Mouse (Mus musculus): ENCODE results near the gene Zdhhc24. TPM values are rescaled to one million over a fixed set of nuclear protein-coding genes. Genes with fewer than 3 reads are reported as not detected.
A peak's percentile ranks its signal among the peaks of the same experiment; 100 is the strongest.

The Zdhhc24 gene
- 10.5 and 10.6 TPM in 2 replicates for polyA plus RNA-seq (2015; fragmentation: Nextera tagmentation; extraction: Ambion mirVana)

DNA sequence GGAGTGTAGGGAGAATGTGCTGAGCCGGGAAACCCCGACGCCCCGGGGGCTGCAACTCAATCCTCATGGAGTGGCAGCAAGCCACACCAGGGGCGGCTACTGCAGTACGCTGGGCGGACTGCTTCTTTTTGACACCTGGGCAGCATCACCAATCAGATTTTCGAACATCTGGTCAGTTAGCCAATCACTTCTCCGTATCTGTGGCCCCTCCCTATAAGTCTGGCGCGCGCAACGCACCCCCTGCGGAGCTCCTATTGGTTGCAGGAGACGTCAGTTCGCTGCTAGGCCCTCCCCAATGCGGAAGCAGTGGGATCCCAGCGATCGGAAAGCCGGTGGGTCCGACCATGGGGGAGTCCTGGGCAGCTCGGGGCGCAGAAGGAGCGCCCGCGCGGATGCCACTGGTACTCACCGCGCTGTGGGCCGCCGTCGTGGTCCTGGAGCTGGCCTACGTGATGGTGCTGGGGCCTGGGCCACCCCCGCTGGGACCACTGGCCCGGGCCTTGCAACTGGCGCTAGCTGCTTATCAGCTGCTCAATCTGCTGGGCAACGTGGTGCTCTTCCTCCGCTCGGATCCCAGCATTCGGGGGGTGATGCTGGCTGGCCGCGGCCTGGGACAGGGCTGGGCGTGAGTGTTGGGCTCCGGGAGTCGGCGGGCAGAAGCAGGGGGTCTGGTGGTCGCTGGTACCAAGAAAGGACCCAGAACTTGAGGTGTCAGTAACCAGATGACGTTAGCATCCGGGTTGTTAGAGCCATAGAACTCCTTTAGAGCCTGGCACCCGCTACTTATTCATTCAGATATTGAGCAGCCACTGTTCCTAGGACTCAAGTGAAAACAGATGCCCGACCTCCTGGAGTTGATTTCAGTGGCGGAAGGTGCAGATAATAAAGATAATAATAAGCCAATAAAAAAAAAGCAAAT is at the start of gene Zdhhc24:
Gene Zdhhc24, plus strand, starts transcription at position 264 of the 919 bp plus-strand sequence.
- under 1% methylated on average over 52 of the region's 52 CpGs for WGBS (ENCODE audit: insufficient replicate concordance)
- peak; percentile 98 for ATAC-seq (ENCODE audit: low read depth)
- H3K4me1 ChIP-seq (ENCODE audit: control insufficient read depth, low read depth, low read length), result peaks cover 30% of the 10 kb centered on the region

DNA sequence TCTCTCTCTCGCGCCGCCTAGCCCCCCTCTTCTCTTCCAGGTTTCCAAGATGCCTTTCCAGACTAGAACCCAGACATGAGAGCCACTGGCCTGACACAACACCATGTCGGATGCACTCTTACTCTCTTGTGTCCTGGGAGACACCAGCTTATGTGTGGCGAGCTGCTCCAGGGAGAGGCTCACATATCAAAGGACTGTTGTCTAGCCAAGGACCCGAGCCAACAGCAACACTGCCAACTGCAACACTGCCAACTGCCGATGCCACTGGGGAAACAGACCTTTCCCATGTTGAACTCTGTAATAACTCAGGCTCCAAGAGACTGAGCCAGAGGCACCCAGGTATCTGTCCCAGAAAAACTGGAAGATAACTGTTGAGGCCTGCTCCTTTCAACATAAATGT is 49.3 kb upstream of the Zdhhc24 start:
- Histone ChIP-seq H3K27ac (ENCODE audit: low read length) (no peak overlapping the region), H3K27me3 (ENCODE audit: control insufficient read depth, insufficient read depth, low read depth, low read length) (no peaks in the 10 kb centered on the region), H3K36me3 (ENCODE audit: control insufficient read depth, insufficient read depth) (peaks cover 3% of the 10 kb centered on the region), H3K4me1 (ENCODE audit: control insufficient read depth, low read depth, low read length) (no peaks in the 10 kb centered on the region; the same call in 1 of the 2 replicates), H3K9ac (ENCODE audit: low read depth, low read length) (no peak overlapping the region), H3K4me3 (ENCODE audit: low read depth, low read length) (no peak overlapping the region), H3K4me2 (ENCODE audit: low read depth, low read length) (no peak overlapping the region), H3K9me3 (replicated peaks; ENCODE audit: control insufficient read depth, low read length) (no peaks in the 10 kb centered on the region)
- 73% methylated on average over 7 of the region's 7 CpGs for WGBS (ENCODE audit: insufficient replicate concordance)
- no peak for ATAC-seq (ENCODE audit: low read depth)

More for the DNA sequence above, at the start of gene Zdhhc24:
- H3K27ac ChIP-seq (ENCODE audit: low read length), result peak within 1 kb of the TSS; percentile 81
- peak within 1 kb of the TSS; percentile 90 for H3K4me2 ChIP-seq (ENCODE audit: low read depth, low read length)
- no peaks in the 10 kb centered on the region for H3K9me3 ChIP-seq (replicated peaks; ENCODE audit: control insufficient read depth, low read length)
- H3K36me3 ChIP-seq (ENCODE audit: control insufficient read depth, insufficient read depth), result no peaks in the 10 kb centered on the region; the same call in 1 of the 2 replicates
- H3K9ac ChIP-seq (ENCODE audit: low read depth, low read length), result peak within 1 kb of the TSS; percentile 93
- H3K27me3 ChIP-seq (ENCODE audit: control insufficient read depth, insufficient read depth, low read depth, low read length), result no peaks in the 10 kb centered on the region; the same call in 1 of the 2 replicates
- peak within 1 kb of the TSS; percentile 79 for H3K4me3 ChIP-seq (ENCODE audit: low read depth, low read length)

GRCm38 (mm10) chr19:4833977-4834376 is 44.5 kb upstream of the Zdhhc24 start:
- WGBS (ENCODE audit: insufficient replicate concordance), result 77% methylated on average over 8 of the region's 8 CpGs
- Histone ChIP-seq H3K9ac (ENCODE audit: low read depth, low read length) (no peak overlapping the region), H3K4me1 (ENCODE audit: control insufficient read depth, low read depth, low read length) (peaks cover 14% of the 10 kb centered on the region), H3K27me3 (ENCODE audit: control insufficient read depth, insufficient read depth, low read depth, low read length) (no peaks in the 10 kb centered on the region), H3K36me3 (ENCODE audit: control insufficient read depth, insufficient read depth) (peaks cover 3% of the 10 kb centered on the region), H3K4me3 (ENCODE audit: low read depth, low read length) (no peak overlapping the region), H3K9me3 (replicated peaks; ENCODE audit: control insufficient read depth, low read length) (no peaks in the 10 kb centered on the region), H3K4me2 (ENCODE audit: low read depth, low read length) (no peak overlapping the region), H3K27ac (ENCODE audit: low read length) (no peak overlapping the region)
- ATAC-seq (ENCODE audit: low read depth), result no peak

DNA sequence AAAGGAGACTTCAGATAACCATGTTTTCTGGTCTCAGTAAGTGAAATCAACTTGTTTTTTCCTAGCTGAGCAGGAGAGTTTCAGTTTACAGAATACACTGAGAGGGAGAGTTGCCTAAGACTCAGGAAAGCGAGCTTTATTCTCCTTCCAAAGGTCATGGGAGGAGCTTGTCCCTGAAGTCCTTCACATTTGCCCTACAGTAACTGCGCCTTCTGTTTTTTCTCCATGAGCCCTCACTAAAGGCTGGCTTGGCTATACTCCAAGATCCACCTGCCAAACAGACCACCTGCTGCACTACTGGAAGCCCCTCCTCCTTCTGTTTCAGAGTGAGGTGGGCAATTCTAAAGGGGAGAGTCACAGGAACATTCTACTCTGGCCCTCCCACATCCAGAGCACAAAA is 42.4 kb upstream of the Zdhhc24 start:
- no peaks in the 10 kb centered on the region for H3K9me3 ChIP-seq (replicated peaks; ENCODE audit: control insufficient read depth, low read length)
- H3K27ac ChIP-seq (ENCODE audit: low read length), result peak overlapping the region; percentile 67
- 75% methylated on average over 2 of the region's 2 CpGs for WGBS (ENCODE audit: insufficient replicate concordance)
- no peak overlapping the region for H3K4me2 ChIP-seq (ENCODE audit: low read depth, low read length)
- no peak overlapping the region for H3K9ac ChIP-seq (ENCODE audit: low read depth, low read length)
- H3K4me1 ChIP-seq (ENCODE audit: control insufficient read depth, low read depth, low read length), result peaks cover 22% of the 10 kb centered on the region
- H3K27me3 ChIP-seq (ENCODE audit: control insufficient read depth, insufficient read depth, low read depth, low read length), result peaks cover 11% of the 10 kb centered on the region
- ATAC-seq (ENCODE audit: low read depth), result no peak
- H3K4me3 ChIP-seq (ENCODE audit: low read depth, low read length), result no peak overlapping the region
- peaks cover 3% of the 10 kb centered on the region for H3K36me3 ChIP-seq (ENCODE audit: control insufficient read depth, insufficient read depth)

DNA sequence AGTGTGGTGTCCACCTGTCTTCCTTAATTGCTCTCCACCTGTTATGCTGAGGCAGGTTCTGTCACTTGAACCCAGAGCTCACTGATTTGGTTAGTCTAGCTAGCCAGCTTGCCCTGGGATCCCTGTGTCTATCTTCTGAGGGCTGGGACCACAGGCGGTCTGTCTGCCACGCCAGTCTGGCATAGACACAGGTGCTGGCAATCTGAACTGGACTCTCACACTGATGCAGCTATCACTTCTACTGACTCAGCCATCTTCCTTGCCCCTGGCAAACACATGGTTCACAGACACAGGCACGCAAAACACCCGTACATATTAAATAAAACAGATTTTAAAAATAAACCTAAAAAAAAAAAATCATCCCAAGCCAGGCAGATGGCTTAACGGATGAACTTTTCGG is 41.4 kb upstream of the Zdhhc24 start:
- peaks cover 21% of the 10 kb centered on the region for H3K27me3 ChIP-seq (ENCODE audit: control insufficient read depth, insufficient read depth, low read depth, low read length)
- no peak overlapping the region for H3K4me3 ChIP-seq (ENCODE audit: low read depth, low read length)
- no peak overlapping the region for H3K4me2 ChIP-seq (ENCODE audit: low read depth, low read length)
- WGBS (ENCODE audit: insufficient replicate concordance), result 87% methylated on average over 6 of the region's 6 CpGs
- no peak overlapping the region for H3K27ac ChIP-seq (ENCODE audit: low read length)
- peaks cover 22% of the 10 kb centered on the region for H3K4me1 ChIP-seq (ENCODE audit: control insufficient read depth, low read depth, low read length)
- no peaks in the 10 kb centered on the region for H3K9me3 ChIP-seq (replicated peaks; ENCODE audit: control insufficient read depth, low read length)
- no peak overlapping the region for H3K9ac ChIP-seq (ENCODE audit: low read depth, low read length)
- peaks cover 3% of the 10 kb centered on the region for H3K36me3 ChIP-seq (ENCODE audit: control insufficient read depth, insufficient read depth)
- ATAC-seq (ENCODE audit: low read depth), result no peak

- peak overlapping the region; percentile 62 for H3K27ac ChIP-seq (ENCODE audit: low read length)
- H3K4me1 ChIP-seq (ENCODE audit: control insufficient read depth, low read depth, low read length), result peaks cover 22% of the 10 kb centered on the region
- H3K4me3 ChIP-seq (ENCODE audit: low read depth, low read length), result peak overlapping the region; percentile 77
- H3K4me2 ChIP-seq (ENCODE audit: low read depth, low read length), result peak overlapping the region; percentile 99
- peaks cover 25% of the 10 kb centered on the region for H3K27me3 ChIP-seq (ENCODE audit: control insufficient read depth, insufficient read depth, low read depth, low read length)
- WGBS (ENCODE audit: insufficient replicate concordance), result 27% methylated on average over 10 of the region's 10 CpGs
- no peaks in the 10 kb centered on the region for H3K9me3 ChIP-seq (replicated peaks; ENCODE audit: control insufficient read depth, low read length)
- no peak for ATAC-seq (ENCODE audit: low read depth)
- no peaks in the 10 kb centered on the region for H3K36me3 ChIP-seq (ENCODE audit: control insufficient read depth, insufficient read depth)
- H3K9ac ChIP-seq (ENCODE audit: low read depth, low read length), result peak overlapping the region; percentile 72
These were observed 39.8 kb upstream of the Zdhhc24 start for GRCm38 (mm10) chr19:4838526-4839140.

- under 1% methylated on average over 25 of the region's 25 CpGs for WGBS (ENCODE audit: insufficient replicate concordance)
- peak within 1 kb of the TSS; percentile 62 for H3K27ac ChIP-seq (ENCODE audit: low read length)
- no peaks in the 10 kb centered on the region for H3K9me3 ChIP-seq (replicated peaks; ENCODE audit: control insufficient read depth, low read length)
- H3K36me3 ChIP-seq (ENCODE audit: control insufficient read depth, insufficient read depth), result no peaks in the 10 kb centered on the region
- ATAC-seq (ENCODE audit: low read depth), result peak; percentile 99
- H3K4me1 ChIP-seq (ENCODE audit: control insufficient read depth, low read depth, low read length), result peaks cover 22% of the 10 kb centered on the region
- H3K9ac ChIP-seq (ENCODE audit: low read depth, low read length), result peak within 1 kb of the TSS; percentile 72
- H3K27me3 ChIP-seq (ENCODE audit: control insufficient read depth, insufficient read depth, low read depth, low read length), result peaks cover 25% of the 10 kb centered on the region
- peak within 1 kb of the TSS; percentile 99 for H3K4me2 ChIP-seq (ENCODE audit: low read depth, low read length)
- peak within 1 kb of the TSS; percentile 77 for H3K4me3 ChIP-seq (ENCODE audit: low read depth, low read length)
These were observed 39.3 kb upstream of the Zdhhc24 start, which contains the start of the genes Ccs and Ccdc87 for GRCm38 (mm10) chr19:4839149-4839548. TSS of gene Ccs (minus strand) at chr19:4839332. TSS of gene Ccdc87 (plus strand) at chr19:4839366.

DNA sequence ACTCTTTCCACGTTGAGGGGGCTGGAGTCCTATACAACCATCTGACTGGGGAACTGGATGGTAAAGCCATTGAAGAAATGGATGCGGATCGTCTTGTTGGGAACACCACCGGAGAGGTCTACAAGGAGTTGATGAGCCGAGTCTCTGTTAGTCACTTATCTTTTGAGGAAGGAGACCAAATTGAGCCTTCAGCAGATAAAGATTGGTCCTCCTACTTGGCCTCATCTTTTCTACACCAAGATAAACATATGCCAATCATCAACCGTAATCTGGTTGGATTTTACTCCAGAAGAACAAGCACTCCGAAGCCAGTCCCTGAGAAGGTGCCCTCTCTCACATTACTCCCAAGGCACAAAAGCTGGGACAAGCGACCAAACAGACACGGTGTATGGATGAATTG is 37.6 kb upstream of the Zdhhc24 start:
- Histone ChIP-seq H3K4me3 (ENCODE audit: low read depth, low read length) (no peak overlapping the region), H3K9ac (ENCODE audit: low read depth, low read length) (no peak overlapping the region), H3K4me2 (ENCODE audit: low read depth, low read length) (no peak overlapping the region), H3K4me1 (ENCODE audit: control insufficient read depth, low read depth, low read length) (peaks cover 22% of the 10 kb centered on the region), H3K36me3 (ENCODE audit: control insufficient read depth, insufficient read depth) (no peaks in the 10 kb centered on the region), H3K27me3 (ENCODE audit: control insufficient read depth, insufficient read depth, low read depth, low read length) (peaks cover 25% of the 10 kb centered on the region), H3K9me3 (replicated peaks; ENCODE audit: control insufficient read depth, low read length) (no peaks in the 10 kb centered on the region), H3K27ac (ENCODE audit: low read length) (no peak overlapping the region)
- no peak for ATAC-seq (ENCODE audit: low read depth)
- WGBS (ENCODE audit: insufficient replicate concordance), result 59% methylated on average over 9 of the region's 9 CpGs

Data from liver, embryonic 16.5 days (tissue).